Mouse (Mus musculus) layer of hippocampus, postnatal 14 days (tissue): Measurements from ENCODE around the gene Dgkz. TPM values are rescaled to one million over a fixed set of nuclear protein-coding genes. Genes with fewer than 3 reads are reported as not detected.

Experiments used
- DNase-seq, 2 experiments: peaks; one replicate each; pipeline ENCODE4 v3.0.0; 2021 to 2022; ENCODE audit warnings: low spot score in 2 of 2, mixed read lengths in 1 of 2
- total RNA-seq, 2 experiments: library from RNA; stranded (reverse); gene quantifications; 2 replicates each; pipeline ENCODE4 v1.2.3; 2021

The Dgkz gene
- total RNA-seq, 2 experiments from 2014 or later: 391 to 416 TPM

DNA sequence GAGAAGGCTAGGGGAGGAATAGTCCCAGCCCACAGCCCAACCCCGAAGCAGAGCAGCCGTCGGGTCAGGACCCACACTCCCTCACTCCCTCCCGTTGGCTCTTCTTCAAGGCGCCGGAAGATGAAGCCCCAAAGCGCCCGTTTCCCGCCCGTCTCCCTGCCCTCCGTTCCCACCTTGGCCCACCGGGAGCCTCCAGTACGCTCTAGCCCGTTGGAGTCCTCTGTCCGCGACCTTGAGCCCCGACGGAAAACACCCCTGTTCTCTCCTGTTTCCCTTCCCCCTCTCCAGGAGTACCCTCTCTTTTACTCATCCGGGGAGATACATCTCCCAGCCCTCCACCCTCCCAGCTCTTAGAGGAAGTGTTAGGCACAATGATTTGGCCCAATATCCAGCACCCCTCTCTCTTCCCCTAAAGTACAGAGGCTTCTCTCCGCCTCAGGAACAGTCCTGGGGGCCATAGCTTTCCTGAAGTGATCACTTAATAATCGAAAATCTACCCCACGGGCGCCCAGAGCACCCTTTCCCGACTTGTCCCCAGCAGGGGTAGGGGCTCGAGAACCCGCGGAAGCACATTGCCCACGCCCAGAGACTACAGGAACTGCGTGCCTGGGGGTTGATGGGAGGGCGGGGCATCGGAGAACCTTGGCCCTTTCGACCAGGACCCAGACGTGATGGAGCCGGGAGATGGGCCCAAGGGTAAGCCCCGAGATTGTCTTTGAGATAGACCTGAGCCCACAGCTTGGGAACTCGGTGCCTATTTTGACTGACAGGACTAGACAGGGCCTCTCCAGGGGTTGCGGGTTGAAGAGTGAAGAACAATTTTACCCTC, 52.9 kb downstream of the Dgkz start:
- DNase-seq: no peak

DNA sequence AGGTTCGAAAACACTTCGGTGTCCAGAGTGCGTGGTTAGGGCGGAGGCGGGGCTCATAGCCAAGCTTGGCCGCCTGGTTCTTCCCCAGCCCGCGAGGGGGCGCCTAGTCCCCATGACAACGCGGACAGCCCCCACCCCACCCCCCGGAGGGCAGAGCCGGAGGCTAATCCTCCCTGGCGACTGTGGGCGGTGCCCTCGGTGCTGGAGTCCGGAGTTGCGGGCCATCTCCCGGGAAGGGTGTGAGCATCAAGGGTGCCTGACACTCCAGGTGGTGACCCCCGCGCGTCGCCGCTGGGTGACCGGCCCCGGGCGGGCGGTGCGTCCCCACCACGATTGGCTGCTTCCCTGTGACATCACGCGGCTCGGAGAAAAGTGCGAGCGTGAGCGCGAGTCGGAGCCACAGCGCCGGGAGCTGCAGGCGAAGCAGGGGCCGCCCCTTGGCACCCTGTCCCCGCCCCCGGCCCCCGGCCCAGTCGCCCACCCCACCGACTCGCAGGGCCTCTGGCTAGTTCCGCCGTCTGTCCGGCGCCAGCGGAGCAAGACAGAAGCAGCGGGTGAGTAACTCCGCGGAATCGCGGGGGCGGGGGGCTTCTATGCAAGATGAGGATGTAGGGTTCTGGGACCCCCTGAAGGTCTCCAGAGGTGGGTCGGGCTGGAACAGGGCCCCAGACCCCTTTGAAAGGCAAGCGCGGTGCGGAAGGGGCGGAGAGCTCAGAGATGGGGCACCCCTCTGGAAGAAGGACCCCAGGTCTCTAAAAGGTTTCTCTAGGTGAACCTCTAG, 53.7 kb downstream of the Dgkz start:
- DNase-seq: peak; percentile 76 to 82

DNA sequence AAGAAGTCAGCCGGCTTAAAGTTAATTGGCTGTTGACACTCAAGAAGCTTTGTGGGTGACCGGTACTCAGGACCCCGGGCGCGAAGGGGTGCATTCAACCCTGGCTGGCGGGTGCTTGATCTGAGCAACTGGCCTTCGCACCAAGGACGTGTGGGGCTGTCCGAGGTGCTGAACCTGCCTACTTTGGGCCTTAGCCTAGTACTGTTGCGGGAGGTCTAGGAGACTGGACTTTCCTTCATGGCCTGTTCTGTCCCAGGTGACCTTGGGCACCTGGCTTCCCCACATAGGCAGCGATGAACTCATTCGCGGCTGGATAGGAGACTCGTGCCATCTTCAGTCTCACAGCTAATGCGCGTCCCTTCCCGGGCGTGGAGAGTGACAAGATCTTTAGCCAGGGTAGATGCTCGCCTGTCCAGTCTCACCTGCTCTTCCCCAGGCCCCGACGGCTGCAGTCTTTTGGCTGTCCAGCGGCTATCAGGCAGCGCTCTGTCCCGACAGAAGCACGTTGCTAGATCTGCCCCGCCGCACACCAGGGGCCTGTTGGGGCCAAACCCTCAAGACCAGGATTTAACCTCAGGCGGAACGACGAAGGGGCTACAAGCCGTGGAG, 54.4 kb downstream of the Dgkz start:
- no peak for DNase-seq

DNA sequence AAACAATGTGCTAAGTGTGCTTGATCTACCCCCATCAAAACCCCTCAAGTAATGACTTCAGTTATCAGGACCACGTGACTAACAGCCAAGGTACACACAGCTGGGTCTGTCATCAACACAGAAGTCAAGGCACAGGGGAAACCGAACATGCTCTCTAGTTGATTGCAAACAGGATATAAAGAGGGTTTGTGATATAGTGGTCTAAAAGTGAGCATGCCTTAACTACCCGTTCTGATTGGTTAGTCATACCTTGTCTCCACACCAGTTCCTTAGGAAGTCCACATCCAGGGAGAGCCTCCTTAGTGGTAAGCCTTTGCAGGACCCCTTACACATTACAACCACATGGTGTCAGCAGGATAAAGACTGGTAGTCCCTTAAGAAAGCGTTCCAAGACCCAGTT, 55.5 kb downstream of the Dgkz start:
- DNase-seq: no peak

DNA sequence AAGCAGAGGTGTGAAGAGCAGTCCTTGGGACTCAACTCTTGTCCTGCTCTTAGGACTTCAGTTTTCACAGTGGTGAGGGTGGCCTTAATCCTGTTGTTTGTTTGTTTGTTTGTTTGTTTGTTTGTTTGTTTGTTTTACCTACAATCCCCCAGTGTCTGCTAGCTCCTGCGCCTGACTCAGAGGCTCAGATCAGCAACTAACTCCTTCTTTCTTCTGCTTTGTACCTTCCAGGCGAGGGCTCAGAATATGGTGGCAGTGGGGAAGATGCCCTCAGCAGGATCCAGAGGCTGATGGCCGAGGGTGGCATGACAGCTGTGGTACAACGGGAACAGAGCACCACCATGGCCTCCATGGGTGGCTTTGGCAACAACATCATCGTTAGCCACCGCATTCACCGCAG, 58.6 kb downstream of the Dgkz start:
- no peak for DNase-seq

DNA sequence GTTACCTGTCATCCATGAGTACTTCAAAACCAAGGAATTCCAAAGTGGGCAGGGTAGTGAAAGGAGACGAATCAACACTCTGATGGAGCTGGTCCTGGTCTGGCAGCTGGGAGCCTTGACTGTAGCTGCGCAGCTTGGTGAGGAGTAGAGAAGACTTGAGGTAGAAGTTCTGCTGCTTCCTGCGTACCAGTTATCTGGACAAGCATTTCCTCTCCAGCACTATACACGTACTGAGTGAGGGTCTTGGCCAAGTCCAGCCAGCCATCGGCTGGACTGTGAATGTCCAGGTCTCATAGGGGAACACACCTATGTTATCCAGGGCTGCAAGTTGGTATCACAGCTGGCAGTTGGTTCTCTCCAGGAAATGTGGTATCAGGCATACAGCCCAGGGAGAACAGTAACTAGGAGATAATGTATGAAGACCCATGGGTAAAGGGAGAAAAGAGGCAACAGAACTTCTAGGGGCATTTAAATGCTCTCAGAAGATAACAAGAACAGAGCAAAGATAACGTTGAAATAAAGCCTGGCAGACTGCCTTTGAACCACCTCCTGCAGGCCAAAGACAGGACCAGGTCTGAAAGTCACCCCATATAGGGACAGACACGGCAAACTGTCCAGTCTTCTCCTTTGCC, 59.2 kb downstream of the Dgkz start:
- no peak for DNase-seq

DNA sequence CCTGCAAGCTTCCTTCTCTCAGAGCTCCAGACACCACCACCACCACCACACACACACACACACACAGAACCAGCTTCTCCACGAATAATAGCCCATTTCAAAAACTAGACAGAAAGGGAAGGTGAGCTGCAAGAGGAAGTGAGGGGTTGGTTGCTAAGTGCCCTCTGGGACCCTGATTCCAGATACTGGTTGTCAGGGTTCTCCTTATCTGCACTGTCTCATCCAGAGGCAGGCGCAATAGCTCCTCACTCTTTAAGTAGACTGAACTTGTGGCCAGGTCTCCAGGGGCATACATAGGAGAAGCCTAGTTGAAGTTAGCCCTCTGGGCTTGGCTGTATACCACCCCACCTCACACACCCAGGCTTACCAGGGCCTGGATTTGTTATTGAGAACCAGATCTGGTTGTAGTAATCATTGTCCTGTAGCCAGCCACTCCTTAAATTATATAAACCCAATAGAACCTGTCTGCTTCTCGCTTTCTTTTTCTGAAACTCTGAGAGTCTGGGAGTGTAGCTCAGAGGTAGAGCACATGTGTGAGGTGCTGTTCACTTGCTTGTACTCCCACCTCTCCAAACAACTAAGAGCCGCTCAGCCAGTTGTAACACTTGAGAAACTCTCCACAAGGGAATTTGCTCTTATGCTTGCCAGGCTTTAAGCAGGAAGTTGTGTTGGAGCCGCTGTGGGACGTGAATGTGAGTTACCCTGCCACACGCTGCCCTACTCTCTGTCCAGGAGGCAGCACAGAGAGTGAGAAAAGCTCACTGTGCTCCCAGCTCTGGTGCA, 62.1 kb downstream of the Dgkz start:
- no peak for DNase-seq

DNA sequence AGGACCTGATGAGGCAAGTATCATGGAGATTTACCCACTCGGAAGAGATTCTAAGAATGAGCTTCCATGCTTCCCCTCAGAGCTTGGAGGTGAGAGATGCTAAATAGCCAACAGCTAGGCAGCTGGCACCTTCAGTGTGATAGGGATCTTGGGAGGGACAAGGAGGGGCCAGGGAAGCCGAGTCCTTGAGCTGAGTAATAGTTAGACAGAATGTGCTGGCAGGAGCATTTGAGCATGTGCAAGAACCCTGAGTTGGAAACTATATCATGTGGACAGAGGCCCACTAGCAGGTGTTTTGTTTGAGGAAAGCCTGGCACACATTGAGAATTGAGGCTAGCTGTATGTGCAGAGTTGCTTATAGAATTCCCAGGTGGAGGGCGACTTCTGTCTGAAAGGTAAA, 63.0 kb downstream of the Dgkz start:
- DNase-seq: no peak

DNA sequence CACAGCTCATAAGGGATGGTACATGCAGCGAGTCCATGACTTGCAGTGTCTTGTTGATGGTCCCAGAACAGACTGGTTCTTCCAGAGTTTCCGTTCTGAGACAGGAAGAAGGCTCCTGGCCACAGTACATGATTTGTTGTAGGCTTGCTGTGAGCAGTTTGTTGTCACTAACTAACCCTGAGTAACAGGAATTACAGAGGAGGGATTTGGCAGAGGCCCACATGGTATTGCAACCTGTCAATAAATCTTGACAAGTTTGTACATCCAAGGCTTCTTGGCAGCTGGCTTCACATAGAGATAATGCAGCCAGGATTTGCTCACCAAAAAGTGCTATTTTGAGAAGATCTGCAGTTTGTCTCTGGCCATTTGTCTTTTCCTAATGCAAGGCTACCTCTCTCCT, 69.5 kb downstream of the Dgkz start:
- DNase-seq: peak in 1 of 2 experiments; percentile 34

DNA sequence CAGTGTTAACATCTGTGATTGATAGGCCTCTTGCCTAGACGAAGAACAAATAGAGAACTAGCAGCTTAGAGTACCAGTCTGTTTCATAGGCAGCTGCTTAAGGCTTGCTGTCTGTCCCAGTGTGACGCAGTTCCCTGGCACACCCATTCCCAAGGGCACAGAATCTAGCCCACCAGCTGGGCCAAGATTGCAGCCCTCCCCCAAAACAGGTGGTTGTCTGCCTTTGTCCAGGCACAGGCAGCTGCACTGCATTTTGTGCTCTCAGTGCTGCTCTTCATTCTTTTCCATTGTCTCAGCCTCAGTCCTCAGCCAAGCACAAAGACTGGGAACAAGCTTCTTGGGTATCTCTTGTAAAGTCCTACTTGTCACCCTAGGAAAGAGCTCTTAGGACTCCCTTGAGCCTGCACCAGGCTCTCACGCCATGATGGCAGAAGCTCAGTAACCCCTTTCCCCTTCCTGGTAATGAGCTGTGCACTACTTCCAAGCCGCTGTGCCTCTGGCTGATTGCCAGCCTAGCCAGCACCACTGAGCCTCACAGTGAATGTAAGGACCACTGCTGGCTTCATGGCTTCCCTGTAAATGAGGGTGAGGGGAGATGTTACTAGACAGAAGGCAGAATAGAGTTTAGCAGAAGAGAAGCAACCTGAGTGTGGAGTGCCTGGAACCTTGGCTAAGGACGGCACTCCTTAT, 70.9 kb downstream of the Dgkz start:
- DNase-seq: peak in 1 of 2 experiments; percentile 31

DNA sequence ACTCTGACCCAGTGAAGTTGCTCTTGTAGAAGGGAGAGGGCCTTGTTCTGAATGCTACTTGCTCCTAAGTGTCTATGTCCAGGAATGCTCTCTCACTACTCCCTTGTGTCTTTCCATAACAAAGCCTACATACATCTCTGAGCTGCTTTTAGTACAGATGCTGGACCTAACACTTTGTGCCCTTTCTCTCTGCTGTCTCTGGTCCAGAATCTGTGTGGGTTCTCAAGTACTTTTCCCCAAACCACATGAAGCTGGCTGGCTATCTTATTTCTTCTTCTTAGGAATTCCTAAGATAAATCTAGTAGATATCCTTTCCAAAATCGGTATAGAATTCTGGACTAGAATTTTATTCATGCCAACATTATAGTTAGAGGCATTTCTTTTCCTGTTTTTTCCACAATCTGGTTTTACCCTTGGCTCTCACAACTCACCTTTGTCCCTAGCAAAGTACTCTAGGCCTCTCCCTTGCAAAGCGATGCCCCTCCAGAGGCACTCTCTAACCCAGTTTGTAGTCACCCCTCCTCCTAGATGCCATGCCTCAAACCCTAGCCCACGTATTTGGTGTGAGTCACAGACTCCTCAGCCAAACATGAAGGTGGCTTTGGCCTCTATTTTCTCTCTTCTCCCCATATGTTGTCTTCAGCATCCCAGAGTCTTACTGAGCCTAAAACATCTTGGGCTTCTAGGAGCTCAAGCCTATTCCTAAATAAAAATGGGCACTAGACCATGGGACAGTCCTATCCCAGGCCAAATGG, 72.3 kb downstream of the Dgkz start:
- no peak for DNase-seq

DNA sequence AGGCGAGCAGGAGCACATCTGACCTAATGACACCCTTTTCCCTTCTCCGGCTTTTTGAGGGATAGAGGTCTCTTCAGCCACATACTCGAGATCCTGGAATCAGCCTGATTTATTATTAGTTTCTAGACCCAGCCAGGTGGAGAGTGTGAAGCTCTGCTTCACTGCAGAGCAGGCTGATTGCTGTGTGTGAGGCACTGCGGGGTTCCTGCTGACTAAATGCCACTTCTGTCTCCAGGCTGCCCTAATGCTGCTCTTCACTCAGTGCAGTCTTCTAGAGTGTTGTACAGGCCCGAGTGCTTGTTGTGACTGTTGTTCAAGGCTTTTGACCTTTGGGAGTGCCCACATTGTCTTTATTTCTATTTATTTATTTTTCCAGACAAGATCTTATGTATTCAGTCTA, 73.3 kb downstream of the Dgkz start:
- no peak for DNase-seq

DNA sequence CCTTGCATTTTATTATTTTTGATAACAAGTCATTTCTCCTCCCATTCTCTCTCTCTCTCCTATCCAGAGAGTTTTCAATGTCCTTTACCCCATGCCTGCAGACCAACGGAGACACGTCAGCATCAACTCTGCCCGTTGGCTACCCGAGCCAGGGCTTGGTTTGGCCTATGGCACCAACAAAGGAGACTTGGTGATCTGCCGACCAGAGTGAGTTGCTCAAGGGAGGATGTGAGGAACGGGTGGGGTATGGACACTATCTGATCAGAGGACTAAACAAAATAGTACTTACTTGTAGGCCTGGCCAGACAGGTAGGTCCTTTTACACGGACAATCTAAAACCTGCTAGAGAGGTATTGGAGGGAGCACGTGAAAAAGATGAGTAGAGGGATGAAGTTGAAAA, 75.2 kb downstream of the Dgkz start:
- no peak for DNase-seq

DNA sequence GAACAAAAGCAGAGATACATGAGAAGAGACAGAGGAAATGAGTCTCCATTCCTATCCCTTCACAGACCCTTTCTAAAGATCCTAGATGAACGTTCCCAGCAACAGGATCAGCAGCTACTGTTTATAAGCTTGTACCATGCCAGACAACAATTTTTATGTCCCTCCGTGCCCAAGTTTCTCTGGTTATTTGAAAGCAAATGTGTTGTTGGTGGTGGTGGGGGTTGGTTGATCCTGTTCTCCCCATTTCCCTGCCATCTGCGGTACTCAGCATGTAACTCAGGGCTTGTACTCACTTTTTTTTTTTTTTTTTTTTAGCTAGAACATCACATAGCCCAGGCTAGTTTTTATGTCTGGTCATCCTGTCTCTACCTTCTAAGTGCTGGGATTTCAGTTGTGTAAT, 76.5 kb downstream of the Dgkz start:
- peak in 1 of 2 experiments; percentile 29 for DNase-seq

DNA sequence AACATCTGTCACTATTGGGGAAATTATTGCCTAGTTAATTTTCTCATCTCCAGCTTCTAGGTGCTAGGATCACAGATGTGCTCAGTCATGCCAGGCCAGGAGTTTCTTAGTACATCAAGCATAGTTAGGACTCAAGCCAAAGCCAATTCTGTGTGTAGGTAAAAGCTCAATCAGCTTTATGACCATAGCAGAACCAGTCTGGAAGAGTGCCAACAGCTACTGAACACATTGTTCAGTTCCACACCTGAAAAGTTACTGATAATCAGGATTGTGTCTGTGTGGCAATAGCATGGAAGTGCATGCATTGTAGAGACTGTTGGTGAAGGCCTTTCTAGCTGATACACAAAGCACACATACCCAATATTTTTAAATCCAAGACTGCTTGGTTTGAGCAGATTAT, 77.7 kb downstream of the Dgkz start:
- no peak for DNase-seq

DNA sequence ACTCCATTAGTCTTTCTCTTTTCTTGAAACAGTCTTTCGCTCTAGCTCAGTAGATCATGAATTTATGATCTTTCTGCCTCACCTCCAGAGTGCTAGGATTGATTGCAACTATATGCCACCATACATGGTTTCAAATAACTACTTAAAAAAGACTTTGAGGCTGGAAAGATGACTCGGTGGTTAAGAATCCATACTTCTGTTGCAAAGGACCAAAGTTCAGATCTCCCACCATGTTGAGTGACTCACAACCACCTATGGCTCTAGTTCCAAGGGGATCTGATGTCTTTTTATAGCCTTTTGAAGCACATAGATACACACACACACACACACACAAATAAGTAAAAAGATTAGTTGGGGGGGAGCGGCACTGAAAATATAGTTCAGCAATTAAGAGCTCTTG, 80.3 kb downstream of the Dgkz start:
- no peak for DNase-seq

DNA sequence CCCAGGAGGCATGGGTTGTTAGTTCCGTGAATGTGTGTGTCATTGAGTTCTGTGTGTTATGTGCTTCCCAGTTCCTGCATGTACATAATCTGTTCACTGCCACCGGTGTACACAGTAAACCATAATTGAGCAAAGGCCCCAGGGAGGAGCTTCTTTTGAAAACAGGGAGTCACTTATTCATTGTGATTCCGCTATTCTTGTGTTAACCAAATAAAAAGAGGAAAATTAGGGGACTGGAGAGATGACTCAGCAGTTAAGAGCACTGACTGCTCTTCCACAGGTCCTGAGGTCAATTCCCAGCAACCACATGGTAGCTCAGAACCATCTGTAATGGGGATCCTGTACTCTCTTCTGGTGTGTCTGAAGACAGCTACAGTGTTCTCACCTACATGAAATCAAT, 80.9 kb downstream of the Dgkz start:
- DNase-seq: no peak

DNA sequence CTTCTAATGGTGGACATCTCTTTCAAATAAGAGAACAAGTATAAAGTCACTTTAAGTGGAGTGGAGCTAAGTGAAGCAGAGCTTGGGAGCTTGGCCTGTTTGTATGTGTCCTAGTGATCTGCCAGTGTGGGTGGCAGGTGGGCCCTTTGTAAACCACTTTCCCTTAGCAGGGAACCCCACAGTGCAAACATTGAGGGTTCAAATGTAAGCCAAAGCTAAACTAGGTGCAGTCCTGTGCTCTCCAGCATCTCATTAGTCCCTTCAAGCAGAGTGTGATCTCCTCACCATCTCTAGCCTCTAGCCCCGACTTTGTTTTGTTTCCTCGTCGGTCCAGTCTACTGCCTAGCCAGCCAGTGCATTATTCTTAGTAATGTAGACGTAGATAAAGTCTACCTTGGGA, 91.0 kb downstream of the Dgkz start:
- DNase-seq: no peak

DNA sequence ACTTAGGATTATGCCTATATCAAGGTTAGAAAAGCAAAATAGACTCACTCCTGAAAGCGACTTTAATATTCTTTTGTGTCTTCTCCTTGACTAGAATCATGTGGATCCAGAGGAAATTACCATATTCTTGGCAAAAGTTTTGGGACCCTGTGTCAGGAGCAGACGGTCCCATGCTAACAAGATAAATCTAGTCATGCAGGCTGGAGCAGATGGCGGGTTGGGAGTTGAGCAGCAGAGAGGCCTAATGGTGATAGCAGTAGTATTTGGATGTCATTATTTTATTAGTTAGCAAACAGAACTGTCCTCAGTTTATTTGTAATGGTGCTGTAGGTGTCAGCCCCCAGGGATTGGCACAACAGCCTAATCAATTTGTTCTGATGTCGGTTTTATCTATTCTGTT, 91.7 kb downstream of the Dgkz start:
- peak in 1 of 2 experiments; percentile 67 for DNase-seq
